Mouse (Mus musculus): ENCODE results near the gene Gm20696.

Gm20696 gene

DNA sequence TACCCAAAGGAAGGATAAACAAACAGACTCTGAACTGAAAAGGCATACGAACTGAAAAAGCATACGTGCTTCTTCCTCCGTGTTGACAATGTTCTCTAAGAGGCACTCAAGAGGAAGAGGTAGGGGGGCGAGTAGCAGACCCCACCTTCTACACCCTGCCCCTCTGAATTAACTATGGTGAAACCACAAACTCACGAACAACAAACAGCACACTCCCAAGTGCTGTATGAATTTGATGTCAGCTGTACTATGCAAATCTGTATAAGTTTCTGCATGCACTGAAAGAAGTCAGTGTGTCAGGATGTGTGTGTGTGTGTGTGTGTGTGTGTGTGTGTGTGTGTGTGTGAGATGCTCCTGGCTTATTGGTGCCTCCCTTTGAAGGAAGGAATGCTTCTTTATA is 271.8 kb downstream of the Gm20696 start:
- DNase-seq (ENCODE audit: low spot score in 2 of 2), result no peak

- no peak for DNase-seq (ENCODE audit: low spot score in 2 of 2)
These were observed 274.1 kb downstream of the Gm20696 start for GRCm38 (mm10) chr6:99392484-99392883.

DNA sequence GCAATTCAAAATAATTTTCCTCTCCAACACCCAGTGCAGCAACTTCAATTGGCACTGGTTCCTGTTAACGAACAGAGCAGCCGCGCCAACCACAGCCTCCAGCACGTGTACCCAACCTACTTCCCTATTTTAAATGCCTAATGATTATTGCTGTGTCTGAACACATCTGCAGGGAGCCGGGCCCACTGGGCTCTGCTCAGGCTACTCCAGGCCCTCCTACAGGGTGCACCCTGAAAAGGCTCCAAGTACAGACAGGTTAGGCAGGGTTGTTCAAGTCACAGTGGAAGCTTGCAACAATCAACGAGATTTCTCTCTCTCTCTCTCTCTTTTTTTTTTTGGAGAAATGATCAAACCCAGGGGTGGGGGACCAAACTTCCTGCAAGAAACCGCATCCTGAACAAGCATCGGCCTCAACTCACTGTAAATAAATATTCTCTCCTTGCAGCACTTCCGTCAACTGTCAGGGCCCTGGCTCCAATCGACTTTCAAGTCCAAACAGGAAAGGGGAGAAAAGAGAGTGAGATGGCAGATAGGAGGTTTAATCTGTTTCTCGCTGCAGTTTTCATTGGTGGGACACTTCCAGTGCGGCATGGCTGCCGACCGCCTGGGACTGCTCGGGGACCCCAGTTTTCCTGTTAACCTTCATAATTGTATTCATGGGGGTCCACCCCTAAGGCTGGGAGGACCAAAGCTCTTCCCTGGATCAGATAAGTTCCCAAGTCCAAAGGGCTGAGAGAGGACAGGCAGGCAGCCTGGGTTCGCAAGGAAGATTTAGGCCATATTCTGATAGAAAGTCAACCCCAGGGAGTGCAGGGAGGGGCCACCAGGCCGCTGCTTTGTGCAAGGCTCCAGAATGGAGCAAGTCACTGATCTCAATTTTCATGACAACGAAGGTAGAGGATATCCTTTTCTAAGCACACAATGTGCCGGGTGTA is 277.6 kb downstream of the Gm20696 start:
- no peak for DNase-seq (ENCODE audit: low spot score in 2 of 2)

GRCm38 (mm10) chr6:99388023-99388422 is 278.6 kb downstream of the Gm20696 start:
- DNase-seq (ENCODE audit: low spot score in 2 of 2), result no peak

- DNase-seq (ENCODE audit: low spot score in 2 of 2), result no peak
These were observed 281.5 kb downstream of the Gm20696 start for GRCm38 (mm10) chr6:99385059-99385604.

DNA sequence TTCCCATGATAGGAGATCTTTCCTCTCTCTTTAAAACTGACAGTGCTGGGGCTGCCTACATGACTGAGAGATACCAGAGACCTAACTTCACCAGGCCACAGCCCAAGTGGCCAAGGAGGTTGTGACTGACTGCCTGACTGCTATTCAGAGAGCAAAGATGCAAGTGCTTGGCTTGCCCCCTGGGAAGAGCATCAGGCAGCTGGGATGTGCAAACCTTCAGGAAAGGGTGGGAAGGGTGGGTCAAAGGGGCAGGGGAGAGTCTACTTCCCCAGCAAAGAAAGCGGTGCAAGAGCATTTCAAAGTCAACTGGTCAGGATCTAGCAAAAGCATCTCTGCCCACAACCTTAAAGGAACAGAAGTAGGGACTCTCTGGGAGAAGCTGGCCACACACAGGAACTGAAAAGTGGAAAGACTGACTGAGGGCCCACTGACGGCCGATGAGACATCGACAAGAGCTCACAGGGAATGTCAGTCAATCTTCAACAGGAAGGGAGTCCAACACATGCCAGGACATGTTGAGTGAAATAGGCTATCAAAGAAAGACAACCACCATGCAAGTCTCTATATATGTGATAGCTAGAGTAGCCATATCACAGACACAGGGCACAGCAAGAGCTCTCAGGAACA is 282.6 kb downstream of the Gm20696 start:
- DNase-seq (ENCODE audit: low spot score in 2 of 2), result no peak

GRCm38 (mm10) chr6:99380146-99380545 is 286.5 kb downstream of the Gm20696 start:
- DNase-seq (ENCODE audit: low spot score in 2 of 2), result no peak

- DNase-seq (ENCODE audit: low spot score in 2 of 2), result no peak
These were observed 287.4 kb downstream of the Gm20696 start for GRCm38 (mm10) chr6:99378997-99379710.

DNA sequence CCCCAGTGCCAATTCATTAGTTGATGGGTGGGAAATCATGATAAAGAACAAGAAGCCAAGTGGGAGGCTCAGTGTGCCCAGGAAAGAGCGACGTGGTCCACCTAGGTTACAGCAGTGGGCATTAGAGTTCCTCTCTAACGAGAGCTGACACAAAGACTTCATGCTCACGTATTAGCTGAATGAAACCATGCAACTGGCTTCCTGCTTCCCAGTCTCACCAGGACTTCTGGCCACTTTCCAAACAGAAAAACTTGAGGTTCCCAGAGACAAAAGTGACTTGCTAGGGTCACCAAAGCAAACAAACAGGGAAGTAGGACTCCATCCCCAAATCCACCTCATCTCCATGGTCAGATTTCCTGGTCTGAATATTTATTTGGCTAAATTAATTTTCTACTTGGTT is 288.9 kb downstream of the Gm20696 start:
- no peak for DNase-seq (ENCODE audit: low spot score in 2 of 2)

DNA sequence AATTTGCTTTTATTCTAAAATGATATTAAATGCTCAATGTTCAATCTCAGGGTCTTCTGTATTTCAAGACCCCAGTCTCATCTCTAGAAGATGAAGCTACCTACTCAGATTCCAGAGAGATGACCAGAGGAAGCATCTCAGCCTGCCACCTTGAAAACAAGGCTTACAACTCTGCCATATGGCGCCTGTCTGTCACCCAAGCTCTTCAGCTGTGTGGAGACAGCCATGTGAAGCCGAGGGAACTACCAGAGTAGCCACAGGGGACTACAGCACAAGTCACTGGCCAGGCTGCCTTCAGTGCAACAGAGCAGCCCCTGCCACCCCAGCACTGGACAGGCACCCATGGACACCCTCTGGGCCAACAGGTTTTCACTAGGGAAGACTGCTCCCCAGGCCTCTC is 289.5 kb downstream of the Gm20696 start:
- no peak for DNase-seq (ENCODE audit: low spot score in 2 of 2)

GRCm38 (mm10) chr6:99376721-99377120 is 289.9 kb downstream of the Gm20696 start:
- DNase-seq (ENCODE audit: low spot score in 2 of 2), result no peak

GRCm38 (mm10) chr6:99375865-99376264 is 290.7 kb downstream of the Gm20696 start:
- DNase-seq (ENCODE audit: low spot score in 2 of 2), result no peak

- DNase-seq (ENCODE audit: low spot score in 2 of 2), result no peak
These were observed 291.2 kb downstream of the Gm20696 start for GRCm38 (mm10) chr6:99375376-99375775.

DNA sequence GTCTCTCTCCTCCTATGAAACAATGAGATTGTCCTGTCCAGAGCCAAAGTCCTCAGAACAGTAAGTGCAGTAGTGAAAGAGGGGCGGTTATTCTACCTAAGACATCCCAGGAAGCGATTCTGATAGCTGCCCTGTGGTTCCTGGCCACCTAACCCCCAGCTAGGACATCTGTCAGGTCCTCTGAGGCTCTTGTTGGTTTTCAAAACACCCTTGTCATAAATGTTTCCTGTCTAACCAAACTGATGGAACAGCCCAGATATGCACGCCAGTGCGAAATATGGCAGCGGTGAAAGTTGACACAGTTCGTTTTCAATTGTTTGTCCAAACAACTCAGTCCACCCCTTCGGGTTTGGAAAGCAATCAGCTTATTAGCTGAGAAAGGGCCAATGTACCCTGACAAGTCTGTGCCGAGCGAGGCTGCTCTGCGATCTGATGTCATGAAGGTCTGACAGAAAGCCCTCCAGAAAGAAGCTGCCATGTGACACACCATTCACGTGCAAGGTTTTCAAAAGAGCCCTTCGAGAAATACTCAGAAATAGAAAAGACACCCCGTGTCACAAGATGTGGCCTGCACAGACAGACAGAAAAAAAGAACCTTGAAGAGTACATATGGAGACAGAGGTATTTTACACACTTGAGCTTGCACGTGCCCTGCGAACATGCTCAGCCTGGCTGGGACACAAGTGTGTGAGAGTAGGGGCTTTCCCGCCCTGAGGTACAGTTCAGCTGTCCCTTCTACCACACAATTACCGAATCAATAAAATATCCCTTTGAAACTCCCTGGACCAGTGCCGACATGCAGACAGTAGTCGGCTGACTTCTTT is 291.9 kb downstream of the Gm20696 start:
- DNase-seq (ENCODE audit: low spot score in 2 of 2), result no peak

DNA sequence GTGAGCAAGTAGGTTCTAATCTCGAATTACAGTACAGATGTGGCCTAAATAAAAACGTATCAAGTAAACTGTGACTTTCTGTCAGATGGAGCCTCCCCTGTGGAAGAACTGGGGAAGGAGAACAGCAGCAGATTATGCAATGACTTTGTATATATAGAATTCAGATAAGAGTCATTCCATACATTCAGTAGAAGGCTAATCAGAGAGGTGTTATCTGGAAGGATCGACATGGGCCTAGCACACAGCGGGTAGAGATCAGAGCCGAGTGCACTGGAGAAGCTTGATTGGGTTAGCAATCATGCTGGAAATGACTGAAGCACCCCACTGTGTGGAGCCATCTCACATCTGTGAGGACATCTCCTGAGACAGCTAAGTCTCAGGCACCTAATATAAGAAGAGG is 294.2 kb downstream of the Gm20696 start:
- no peak for DNase-seq (ENCODE audit: low spot score in 2 of 2)

DNA sequence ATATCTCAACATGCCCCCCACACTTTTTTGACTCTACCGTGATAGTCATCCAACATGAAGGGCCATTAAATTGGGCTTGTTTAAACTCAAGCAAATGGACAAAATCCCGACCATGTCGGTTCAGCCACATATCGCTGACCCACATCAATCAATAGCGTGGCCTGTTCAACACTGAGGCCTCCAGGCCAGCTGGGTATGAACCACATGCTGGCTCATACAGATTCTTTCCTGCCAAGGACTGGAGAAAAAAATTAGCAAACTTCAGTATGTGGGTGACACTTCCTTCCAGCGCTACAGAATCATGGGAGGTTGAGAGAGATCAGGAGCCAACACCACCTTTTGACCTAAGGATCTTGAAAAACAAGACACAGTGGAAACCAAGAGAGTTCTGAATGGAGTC is 294.6 kb downstream of the Gm20696 start:
- DNase-seq (ENCODE audit: low spot score in 2 of 2), result no peak

- DNase-seq (ENCODE audit: low spot score in 2 of 2), result no peak
These were observed 296.7 kb downstream of the Gm20696 start for GRCm38 (mm10) chr6:99369931-99370330.

DNA sequence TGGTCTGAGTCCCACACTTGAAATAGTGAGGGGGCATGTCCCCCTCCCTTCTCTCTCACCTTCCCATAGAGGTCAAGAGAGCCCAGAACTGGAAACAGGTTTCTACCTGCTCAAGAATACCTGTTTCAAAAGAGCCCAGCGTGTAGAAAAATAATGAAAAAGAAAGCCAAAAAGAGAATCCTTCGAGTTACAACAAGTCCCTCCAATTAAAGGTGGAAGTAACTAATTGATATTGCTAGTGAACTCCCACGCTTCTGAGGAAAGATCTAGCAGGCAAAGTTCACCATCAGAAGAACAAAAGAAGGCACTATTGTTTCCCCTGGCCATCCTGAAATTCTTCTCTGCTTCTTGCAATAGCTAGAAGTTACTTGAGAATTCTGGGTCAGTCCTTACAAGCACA is 297.4 kb downstream of the Gm20696 start:
- no peak for DNase-seq (ENCODE audit: low spot score in 2 of 2)

- no peak for DNase-seq (ENCODE audit: low spot score in 2 of 2)
These were observed 298.4 kb downstream of the Gm20696 start for GRCm38 (mm10) chr6:99368118-99368753.

DNA sequence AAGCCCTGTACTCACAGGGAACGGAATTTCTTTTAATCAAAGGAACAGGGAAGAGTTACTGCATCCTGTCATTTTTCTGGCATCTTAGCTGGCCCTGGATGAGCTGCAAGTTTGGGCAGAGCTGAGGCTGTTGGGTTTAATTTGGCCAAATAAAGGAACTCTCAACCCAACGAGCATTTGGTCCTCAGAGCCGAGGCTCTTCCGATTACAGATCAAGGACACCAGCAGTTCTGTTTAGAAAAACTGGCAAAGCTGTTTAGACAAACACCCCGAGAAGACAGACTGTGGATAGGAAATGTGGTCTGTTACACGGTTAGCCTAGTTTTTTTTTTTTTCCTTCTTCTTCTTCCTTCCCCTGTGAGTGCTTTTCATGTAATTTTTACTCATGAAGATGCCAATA is 302.1 kb downstream of the Gm20696 start:
- no peak for DNase-seq (ENCODE audit: low spot score in 2 of 2)

DNA sequence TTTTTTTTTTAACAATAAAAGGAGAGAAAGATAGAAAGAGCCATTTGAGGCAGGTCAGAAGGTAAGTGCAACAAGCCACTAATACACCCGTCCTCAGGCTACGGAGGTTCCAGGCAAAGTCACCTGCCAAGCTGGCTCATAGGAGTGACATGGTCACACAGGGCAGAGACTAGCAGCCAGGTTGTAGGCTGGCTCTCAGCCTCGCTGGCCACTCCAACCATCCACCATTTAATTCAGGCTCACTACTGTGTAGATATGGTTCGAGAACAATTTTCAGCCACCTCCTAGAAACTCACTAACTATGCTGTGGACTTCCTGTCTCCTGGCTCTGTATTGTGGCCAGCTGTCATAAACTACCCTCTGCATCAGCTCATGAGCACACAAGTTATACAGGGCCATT is 306.0 kb downstream of the Gm20696 start:
- no peak for DNase-seq (ENCODE audit: low spot score in 2 of 2)

Measured in right cerebral cortex, adult 2 months (tissue).